Mouse (Mus musculus): ENCODE measurements at regions not wholly inside any gene's neighbourhood (a gene's known extent, or its start where the extent isn't known, plus 50 kb on each side); places are given as distances from the start of the nearest gene placed in this dataset.

DNA sequence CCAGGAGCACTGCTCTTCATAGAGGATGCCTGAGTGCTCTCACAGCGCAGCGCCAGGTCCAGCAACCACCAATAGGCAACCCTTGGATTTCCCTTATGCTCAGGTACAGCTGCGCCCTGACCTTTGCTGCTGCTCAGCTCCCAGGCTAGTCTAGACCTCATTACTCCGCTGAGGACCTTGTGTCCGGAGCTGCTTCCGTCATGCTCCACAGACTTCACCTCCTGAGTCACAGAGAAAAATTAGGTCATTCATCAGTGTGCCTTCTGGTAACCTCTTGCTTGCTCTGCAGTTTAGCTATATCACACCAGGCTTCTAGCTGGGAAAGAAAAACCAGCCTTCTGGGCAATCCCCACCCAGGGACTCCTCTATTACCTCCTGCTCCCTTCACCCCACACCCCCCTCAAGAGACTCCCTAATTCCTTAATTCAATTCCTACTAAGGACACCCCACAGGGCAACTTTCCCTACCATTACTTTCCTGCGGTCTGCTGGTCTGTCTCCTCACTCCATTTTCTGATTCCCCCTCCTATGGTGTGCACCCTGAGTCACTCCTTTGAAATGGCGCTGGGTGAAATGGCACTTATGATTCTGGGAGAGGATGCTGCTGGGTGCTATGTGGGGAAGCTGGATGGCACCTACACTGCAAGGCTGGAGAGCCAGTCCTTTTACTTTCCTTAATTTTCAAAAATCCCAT lies 835.0 kb upstream of the Car8 start:
- no peaks in the 10 kb centered on the region for H3K27me3 ChIP-seq (replicated peaks)
- WGBS = 70% methylated on average over 8 of the region's 8 CpGs
- H3K36me3 ChIP-seq = no peaks in the 10 kb centered on the region
- H3K27ac ChIP-seq = no peak overlapping the region
- H3K4me3 ChIP-seq (replicated peaks) = no peak overlapping the region
- H3K4me1 ChIP-seq (replicated peaks) = no peaks in the 10 kb centered on the region
- no peaks in the 10 kb centered on the region for H3K9me3 ChIP-seq
- no peak overlapping the region for H3K4me2 ChIP-seq (replicated peaks)
- no peak overlapping the region for H3K9ac ChIP-seq
- ATAC-seq = no peak

DNA sequence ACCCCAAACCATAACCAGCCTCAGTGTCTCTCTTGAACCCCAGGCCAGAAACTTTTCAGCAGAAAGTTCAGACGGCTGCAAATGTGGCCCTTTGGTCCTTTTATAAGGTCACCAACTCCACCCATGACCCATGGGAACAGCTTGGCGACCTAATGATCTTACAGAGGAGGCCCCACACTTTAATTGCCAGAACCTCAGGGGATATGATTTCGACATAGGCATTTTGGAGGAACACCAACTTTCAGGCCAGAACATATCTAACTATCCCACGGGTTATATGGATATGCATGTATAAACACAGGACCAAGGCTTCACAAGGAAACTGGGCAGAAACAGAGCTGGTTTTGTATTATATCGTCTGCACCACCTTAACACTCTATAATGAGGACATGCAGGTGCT lies 833.5 kb upstream of the Car8 start:
- H3K4me2 ChIP-seq (replicated peaks) = no peak overlapping the region
- no peak for ATAC-seq
- no peak overlapping the region for H3K27ac ChIP-seq
- WGBS = 63% methylated on average over 5 of the region's 5 CpGs
- H3K9me3 ChIP-seq = no peaks in the 10 kb centered on the region
- H3K36me3 ChIP-seq = no peaks in the 10 kb centered on the region
- no peak overlapping the region for H3K9ac ChIP-seq
- no peaks in the 10 kb centered on the region for H3K4me1 ChIP-seq (replicated peaks)
- no peak overlapping the region for H3K4me3 ChIP-seq (replicated peaks)
- H3K27me3 ChIP-seq (replicated peaks) = no peaks in the 10 kb centered on the region

DNA sequence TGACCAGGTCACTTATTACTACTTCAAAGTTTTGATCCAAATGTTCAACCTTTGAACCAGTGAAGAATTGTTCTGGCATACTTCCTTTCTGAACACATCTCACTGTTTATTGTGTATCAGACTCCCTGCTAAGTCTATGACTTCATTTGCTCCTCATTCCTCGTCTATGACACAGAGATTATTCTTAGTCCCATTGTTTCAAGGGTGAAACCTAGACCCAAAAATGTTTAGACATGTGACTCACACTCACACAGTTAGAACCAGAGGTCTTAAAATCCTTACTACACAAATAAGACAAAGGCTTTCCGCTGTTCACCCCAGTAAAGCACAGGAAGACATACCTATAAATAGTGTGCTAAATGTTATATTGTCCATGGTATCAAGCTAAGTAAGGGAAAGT lies 829.0 kb upstream of the Car8 start:
- no peak for ATAC-seq
- H3K27ac ChIP-seq = no peak overlapping the region
- H3K4me3 ChIP-seq (replicated peaks) = no peak overlapping the region
- 69% methylated on average over 2 of the region's 2 CpGs for WGBS
- H3K36me3 ChIP-seq = no peaks in the 10 kb centered on the region
- no peaks in the 10 kb centered on the region for H3K27me3 ChIP-seq (replicated peaks)
- H3K4me2 ChIP-seq (replicated peaks) = no peak overlapping the region
- no peaks in the 10 kb centered on the region for H3K9me3 ChIP-seq
- H3K4me1 ChIP-seq (replicated peaks) = no peaks in the 10 kb centered on the region
- H3K9ac ChIP-seq = no peak overlapping the region

DNA sequence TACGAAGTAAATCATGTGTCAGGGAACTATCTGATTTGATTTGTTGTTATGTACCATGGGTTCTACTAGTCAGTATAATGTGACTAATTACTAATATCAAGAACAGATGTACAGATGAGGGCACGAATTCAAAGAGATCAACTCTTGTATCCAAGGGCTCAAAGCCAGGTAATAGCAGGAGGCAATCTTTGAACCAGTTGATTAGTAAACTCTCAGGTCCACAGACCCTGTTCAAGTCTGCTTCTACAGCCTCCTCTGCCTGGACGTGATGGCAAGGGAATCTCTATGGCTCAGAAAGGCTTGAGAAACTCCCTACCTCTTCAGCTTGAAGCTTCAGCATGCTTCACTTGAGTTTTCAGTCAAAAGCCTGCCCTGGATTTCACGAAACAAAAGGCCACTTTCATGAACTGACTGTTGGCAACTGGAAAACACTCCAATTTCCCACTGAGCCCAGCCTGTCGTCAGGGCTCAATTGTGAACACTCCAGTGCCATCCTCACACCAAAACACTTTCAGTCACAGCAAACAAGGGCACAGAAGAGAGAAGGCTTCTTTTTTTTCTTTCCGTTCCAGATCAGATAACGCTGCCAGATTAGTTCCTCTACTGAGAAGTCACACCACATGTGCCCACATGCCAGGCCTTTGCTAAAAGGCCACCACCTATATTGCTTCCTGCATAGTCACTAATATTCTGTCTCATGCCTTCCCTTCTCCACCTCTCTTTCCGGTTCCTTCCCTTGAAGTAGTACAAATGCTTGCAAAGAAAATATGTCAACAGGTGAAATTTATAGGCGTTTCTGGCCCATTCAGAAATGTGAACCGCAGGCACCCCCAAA lies 827.4 kb upstream of the Car8 start:
- no peaks in the 10 kb centered on the region for H3K36me3 ChIP-seq
- no peak for ATAC-seq
- H3K27me3 ChIP-seq (replicated peaks) = no peaks in the 10 kb centered on the region
- H3K4me2 ChIP-seq (replicated peaks) = no peak overlapping the region
- no peak overlapping the region for H3K27ac ChIP-seq
- 75% methylated on average over 10 of the region's 10 CpGs for WGBS
- H3K9me3 ChIP-seq = no peaks in the 10 kb centered on the region
- no peak overlapping the region for H3K4me3 ChIP-seq (replicated peaks)
- no peaks in the 10 kb centered on the region for H3K4me1 ChIP-seq (replicated peaks)
- no peak overlapping the region for H3K9ac ChIP-seq

DNA sequence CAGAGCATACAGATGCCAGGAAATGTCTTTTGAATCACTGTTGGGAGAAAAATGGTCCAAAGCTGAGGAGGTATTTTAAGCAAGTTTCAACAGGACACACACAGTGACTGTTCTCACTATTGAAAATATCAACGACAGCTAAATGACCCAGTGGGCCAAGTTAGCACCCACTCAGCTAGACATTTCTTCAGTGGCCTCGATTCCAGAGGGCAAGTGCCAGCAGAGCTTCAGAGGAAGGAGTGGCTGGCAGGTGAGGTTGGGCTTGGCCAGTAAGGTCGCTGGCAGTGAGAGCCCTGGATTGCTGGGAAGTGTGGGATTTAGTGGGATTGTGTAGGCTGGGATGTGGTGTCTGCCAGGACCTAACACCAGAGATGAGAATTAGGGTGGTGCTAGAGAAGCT lies 823.1 kb upstream of the Car8 start:
- Histone ChIP-seq H3K36me3 (no peaks in the 10 kb centered on the region), H3K9me3 (no peaks in the 10 kb centered on the region), H3K27ac (no peak overlapping the region), H3K9ac (no peak overlapping the region), H3K27me3 (replicated peaks) (no peaks in the 10 kb centered on the region), H3K4me3 (replicated peaks) (no peak overlapping the region), H3K4me1 (replicated peaks) (no peaks in the 10 kb centered on the region), H3K4me2 (replicated peaks) (no peak overlapping the region)
- 68% methylated on average over 3 of the region's 3 CpGs for WGBS
- ATAC-seq = no peak

DNA sequence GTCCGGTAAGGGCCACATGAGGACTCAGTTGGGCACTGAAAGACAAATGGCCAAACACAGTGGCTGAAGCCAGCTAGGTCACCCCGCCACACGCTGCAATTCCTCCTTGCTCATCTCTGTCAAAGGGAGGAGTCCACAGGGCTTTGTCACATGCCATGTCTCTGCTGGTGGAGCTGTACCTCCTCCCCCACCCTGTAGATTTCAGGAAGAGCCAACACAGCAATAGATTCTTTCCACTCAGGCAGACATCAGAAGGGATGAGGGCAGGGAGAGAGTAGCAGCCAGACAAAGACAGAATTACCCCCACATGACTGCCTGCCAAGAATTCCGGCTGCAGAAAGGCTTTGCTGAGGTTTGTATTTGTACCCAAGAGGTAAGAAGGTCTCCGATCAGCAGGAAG lies 821.4 kb upstream of the Car8 start:
- 74% methylated on average over 5 of the region's 5 CpGs for WGBS
- Histone ChIP-seq H3K4me3 (replicated peaks) (no peak overlapping the region), H3K4me2 (replicated peaks) (no peak overlapping the region), H3K36me3 (no peaks in the 10 kb centered on the region), H3K9me3 (no peaks in the 10 kb centered on the region), H3K27me3 (replicated peaks) (no peaks in the 10 kb centered on the region), H3K9ac (no peak overlapping the region), H3K27ac (no peak overlapping the region), H3K4me1 (replicated peaks) (no peaks in the 10 kb centered on the region)
- ATAC-seq = no peak

DNA sequence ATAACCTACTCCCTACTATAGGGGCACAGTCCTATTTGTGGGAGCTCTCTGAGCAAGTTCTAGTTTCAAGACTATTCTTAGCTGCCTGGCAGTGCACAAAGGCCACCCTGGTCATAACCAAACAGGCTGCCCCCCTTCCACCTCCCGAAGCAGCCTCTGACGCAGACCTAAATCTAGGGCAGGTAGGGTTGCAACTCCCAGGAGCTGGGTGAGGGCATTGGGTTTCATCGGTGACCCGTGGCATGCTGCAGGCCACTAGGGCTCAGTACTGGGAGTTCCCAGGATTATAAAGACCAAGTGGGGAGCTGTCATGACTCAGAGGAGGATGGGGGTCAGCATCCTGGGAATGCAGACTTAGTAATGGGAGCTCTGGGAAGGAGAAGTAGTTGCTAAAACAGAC lies 818.8 kb upstream of the Car8 start:
- 65% methylated on average over 4 of the region's 4 CpGs for WGBS
- no peak for ATAC-seq
- no peak overlapping the region for H3K9ac ChIP-seq
- H3K4me2 ChIP-seq (replicated peaks) = no peak overlapping the region
- no peak overlapping the region for H3K27ac ChIP-seq
- H3K4me3 ChIP-seq (replicated peaks) = no peak overlapping the region
- H3K4me1 ChIP-seq (replicated peaks) = no peaks in the 10 kb centered on the region
- no peaks in the 10 kb centered on the region for H3K9me3 ChIP-seq
- H3K27me3 ChIP-seq (replicated peaks) = no peaks in the 10 kb centered on the region
- H3K36me3 ChIP-seq = no peaks in the 10 kb centered on the region

DNA sequence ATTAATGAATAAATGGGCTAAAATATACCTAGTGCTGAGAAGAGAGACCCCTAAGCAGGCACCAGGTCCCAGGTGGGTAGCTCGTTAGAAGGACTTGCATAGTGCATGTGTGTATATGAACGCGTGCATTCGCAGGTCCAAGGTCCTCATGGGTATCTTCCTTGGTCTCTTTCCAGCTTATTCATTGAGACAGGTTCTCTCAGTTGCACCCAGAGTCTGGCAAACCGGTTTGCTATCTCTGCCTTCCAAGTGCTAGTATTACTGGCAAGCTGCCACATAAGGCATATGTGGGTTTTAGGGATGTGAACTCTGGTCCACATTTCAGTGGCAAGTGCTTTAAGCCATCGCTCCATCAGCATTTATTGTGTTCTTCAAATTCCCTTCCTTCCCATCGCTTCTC lies 818.3 kb upstream of the Car8 start:
- H3K27ac ChIP-seq = no peak overlapping the region
- H3K4me2 ChIP-seq (replicated peaks) = no peak overlapping the region
- no peaks in the 10 kb centered on the region for H3K36me3 ChIP-seq
- WGBS = 83% methylated on average over 7 of the region's 7 CpGs
- no peak overlapping the region for H3K9ac ChIP-seq
- H3K9me3 ChIP-seq = no peaks in the 10 kb centered on the region
- no peak overlapping the region for H3K4me3 ChIP-seq (replicated peaks)
- no peaks in the 10 kb centered on the region for H3K4me1 ChIP-seq (replicated peaks)
- H3K27me3 ChIP-seq (replicated peaks) = no peaks in the 10 kb centered on the region
- ATAC-seq = peak; percentile 75

DNA sequence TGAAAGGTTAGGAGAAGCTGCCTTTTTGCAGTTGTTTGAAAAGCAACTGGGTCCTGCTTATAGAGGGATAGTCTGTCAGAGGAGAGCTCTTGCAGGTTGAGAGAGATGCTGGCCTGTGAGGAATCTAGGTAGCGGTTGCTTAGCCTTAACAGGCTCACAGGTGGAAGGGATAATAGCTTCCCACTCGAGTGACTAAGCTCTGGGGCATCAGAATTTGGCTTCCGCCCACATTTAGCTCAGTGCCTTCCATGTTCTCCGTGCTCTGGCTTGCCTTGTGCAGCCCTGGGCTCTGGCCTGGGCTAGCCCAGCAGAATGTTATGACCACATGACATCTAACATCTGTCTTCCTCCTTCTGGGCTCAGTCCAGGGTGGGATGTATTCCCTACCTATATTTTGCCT lies 817.0 kb upstream of the Car8 start:
- H3K27ac ChIP-seq = no peak overlapping the region
- H3K4me1 ChIP-seq (replicated peaks) = no peaks in the 10 kb centered on the region
- no peak for ATAC-seq
- H3K4me2 ChIP-seq (replicated peaks) = no peak overlapping the region
- H3K9ac ChIP-seq = no peak overlapping the region
- H3K27me3 ChIP-seq (replicated peaks) = no peaks in the 10 kb centered on the region
- WGBS = 74% methylated on average over 4 of the region's 4 CpGs
- no peak overlapping the region for H3K4me3 ChIP-seq (replicated peaks)
- H3K36me3 ChIP-seq = no peaks in the 10 kb centered on the region
- no peaks in the 10 kb centered on the region for H3K9me3 ChIP-seq

DNA sequence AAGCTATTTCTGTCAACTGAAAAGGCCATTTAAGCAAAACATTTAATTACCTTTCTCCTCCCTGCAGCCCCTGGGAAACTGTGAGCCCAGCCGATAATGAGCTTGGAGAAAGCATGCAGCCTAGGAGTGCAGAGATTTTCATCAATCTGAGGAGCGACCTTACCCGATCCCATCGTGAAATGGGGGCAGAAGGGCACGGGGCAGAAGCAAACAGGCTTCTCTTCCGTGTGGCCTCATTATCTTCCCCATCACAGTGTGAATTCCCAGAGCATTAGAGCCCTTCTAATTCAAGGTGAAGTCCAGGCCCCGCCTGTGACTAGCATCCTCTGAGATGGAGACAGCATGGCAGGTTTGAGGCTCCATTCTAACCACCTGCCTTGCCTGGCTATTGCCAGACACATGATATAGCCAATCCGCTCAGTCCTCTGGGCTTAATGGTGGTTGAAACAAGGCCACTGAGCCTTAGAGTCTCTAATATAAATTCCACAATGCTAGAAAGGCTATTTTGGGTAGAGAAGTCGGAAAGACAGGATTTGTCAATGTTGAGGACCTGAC lies 816.5 kb upstream of the Car8 start:
- WGBS = 64% methylated on average over 9 of the region's 9 CpGs
- H3K4me3 ChIP-seq (replicated peaks) = no peak overlapping the region
- H3K27ac ChIP-seq = no peak overlapping the region
- no peaks in the 10 kb centered on the region for H3K36me3 ChIP-seq
- no peaks in the 10 kb centered on the region for H3K27me3 ChIP-seq (replicated peaks)
- no peak overlapping the region for H3K4me2 ChIP-seq (replicated peaks)
- no peaks in the 10 kb centered on the region for H3K9me3 ChIP-seq
- H3K4me1 ChIP-seq (replicated peaks) = no peaks in the 10 kb centered on the region
- no peak overlapping the region for H3K9ac ChIP-seq
- no peak for ATAC-seq

DNA sequence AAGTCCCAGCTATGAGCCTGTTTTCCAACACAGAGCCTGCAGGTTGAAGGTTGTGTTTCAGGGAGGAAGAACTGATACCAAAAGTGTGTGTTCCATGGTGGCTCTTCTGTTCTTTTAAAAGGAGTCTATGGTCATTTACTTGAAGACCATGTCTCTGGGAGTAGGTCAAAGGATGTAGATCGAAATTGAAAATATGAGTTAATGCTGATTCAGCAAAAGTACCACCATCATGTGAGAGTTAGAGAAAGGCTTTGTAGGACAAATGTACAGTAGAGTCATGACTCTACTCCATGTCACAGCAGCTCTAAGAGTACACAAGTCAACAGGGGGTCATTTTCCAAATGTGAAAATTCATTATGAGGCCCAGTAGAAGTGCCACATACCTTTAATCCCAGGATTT lies 810.0 kb upstream of the Car8 start:
- no peak overlapping the region for H3K27ac ChIP-seq
- no peak overlapping the region for H3K4me2 ChIP-seq (replicated peaks)
- no peaks in the 10 kb centered on the region for H3K4me1 ChIP-seq (replicated peaks)
- H3K4me3 ChIP-seq (replicated peaks) = no peak overlapping the region
- WGBS = 98% methylated on average over 1 of the region's 1 CpGs
- no peaks in the 10 kb centered on the region for H3K36me3 ChIP-seq
- ATAC-seq = no peak
- no peaks in the 10 kb centered on the region for H3K27me3 ChIP-seq (replicated peaks)
- H3K9ac ChIP-seq = no peak overlapping the region
- H3K9me3 ChIP-seq = no peaks in the 10 kb centered on the region

DNA sequence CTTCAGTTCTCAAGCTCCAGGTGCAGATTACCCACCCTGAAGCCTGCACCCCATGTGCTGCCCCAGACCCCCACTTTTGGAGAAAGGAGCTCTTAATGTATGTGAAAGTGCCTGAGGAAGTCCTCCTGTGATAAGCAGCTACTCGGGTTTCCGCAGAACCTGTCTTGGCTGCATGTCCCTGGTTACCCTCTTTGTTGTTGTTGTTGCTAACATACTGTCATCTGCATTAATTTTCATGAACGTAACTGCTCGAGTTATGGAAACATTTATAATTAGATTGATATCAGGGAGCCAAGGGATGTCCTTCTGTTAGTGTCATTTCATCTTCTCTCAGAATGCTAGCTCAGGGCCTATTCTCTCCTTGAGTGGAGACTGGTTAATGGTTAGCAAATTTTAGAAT lies 808.3 kb upstream of the Car8 start:
- Histone ChIP-seq H3K9me3 (no peaks in the 10 kb centered on the region), H3K4me1 (replicated peaks) (no peaks in the 10 kb centered on the region), H3K36me3 (no peaks in the 10 kb centered on the region), H3K27ac (no peak overlapping the region), H3K4me3 (replicated peaks) (no peak overlapping the region), H3K4me2 (replicated peaks) (no peak overlapping the region), H3K9ac (no peak overlapping the region), H3K27me3 (replicated peaks) (no peaks in the 10 kb centered on the region)
- WGBS = 58% methylated on average over 4 of the region's 4 CpGs
- no peak for ATAC-seq

DNA sequence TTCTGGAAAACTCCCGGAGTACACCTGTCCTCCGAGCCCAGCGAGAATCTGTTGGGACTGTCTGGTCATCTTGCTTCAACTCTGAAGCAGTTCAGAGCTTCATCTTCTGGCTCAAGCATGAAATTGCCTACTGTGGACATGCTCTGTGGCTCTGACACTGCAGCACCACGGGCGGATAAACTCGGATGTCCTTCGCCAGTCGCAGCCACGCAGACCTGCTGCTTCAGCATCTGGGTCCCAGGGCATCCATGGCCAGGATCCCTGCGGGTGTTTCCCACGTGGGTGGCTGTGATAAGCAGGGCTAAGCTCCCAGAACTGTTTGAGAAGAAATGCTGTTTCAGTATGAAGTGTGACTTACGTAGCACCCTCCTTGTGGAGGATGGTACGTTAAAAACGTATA lies 807.6 kb upstream of the Car8 start:
- no peak overlapping the region for H3K4me3 ChIP-seq (replicated peaks)
- H3K4me1 ChIP-seq (replicated peaks) = no peaks in the 10 kb centered on the region
- no peak overlapping the region for H3K27ac ChIP-seq
- WGBS = 86% methylated on average over 14 of the region's 14 CpGs
- H3K9me3 ChIP-seq = no peaks in the 10 kb centered on the region
- H3K9ac ChIP-seq = no peak overlapping the region
- no peaks in the 10 kb centered on the region for H3K27me3 ChIP-seq (replicated peaks)
- no peak overlapping the region for H3K4me2 ChIP-seq (replicated peaks)
- ATAC-seq = no peak
- no peaks in the 10 kb centered on the region for H3K36me3 ChIP-seq
